Comparison of ENCODE assay signal across 8 mouse cellular contexts in the genomic region with DNA sequence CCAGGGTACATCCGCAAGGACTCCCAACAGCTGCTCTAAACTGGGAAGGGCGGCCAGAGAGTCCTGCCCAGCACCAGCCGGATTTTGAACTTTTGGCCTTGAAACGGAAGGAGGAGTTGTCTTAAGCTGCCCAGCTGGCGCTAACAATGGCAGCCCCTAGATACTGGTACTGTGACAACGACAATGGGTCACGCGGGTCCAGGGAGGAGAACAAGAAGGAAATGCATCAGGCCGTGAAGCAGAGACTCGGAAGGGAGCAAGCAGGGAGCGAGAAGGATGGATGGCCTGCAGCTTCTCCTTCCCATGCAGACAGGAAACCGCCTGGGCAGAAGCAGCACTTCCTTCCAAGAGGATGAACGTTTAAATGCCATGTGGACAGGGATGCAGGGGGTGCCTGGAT. TPM values are rescaled to one million over a fixed set of nuclear protein-coding genes. Genes with fewer than 3 reads are reported as not detected.
DNase-seq lines count a peak whose midpoint lies in the region; ATAC-seq and TF ChIP-seq lines count a peak whose summit lies in the region.
"Had no signal": no experiment of that assay in that cellular context is flagged by ENCODE, and none has a peak within 500 bp of the region (broad histone marks: within the 10 kb centered on the region; RNA-seq: fewer than 3 reads in every experiment).

No protein-coding gene starts in this region.

- peak overlapping the region; percentile 14; the same call in 1 of the 2 replicates for H3K27ac ChIP-seq in intestine, embryonic 14.5 days (ENCODE audit: low read depth)
- H3K27ac ChIP-seq in intestine, postnatal 0 days (ENCODE audit: low read depth, low read length) = no peak overlapping the region
- peak overlapping the region; percentile 27 for H3K27ac ChIP-seq in embryonic facial prominence, embryonic 10.5 days (replicated peaks)
- peak overlapping the region; percentile 29; the same call in 1 of the 2 replicates for H3K27ac ChIP-seq in limb, embryonic 12.5 days

- H3K4me3 ChIP-seq in intestine, embryonic 14.5 days (ENCODE audit: low read depth, low read length) = no peak overlapping the region
- no peak overlapping the region for H3K4me3 ChIP-seq in intestine, postnatal 0 days (ENCODE audit: low read depth, low read length)
- peak overlapping the region; percentile 46 for H3K4me3 ChIP-seq in E14TG2a.4 (replicated peaks; ENCODE audit: low read length)
- no peak overlapping the region for H3K4me3 ChIP-seq in embryonic facial prominence, embryonic 10.5 days
- H3K4me3 ChIP-seq in limb, embryonic 12.5 days (replicated peaks) = no peak overlapping the region

- DNase-seq in intestine, embryonic 14.5 days (ENCODE audit: low spot score) = no peak
- DNase-seq in embryonic facial prominence, embryonic 10.5 days (ENCODE audit: low spot score) = no peak
- no peak for DNase-seq in thymus, adult 18-20 months
- DNase-seq in spleen, adult 12 weeks (ENCODE audit: low spot score) = no peak

- no peak for ATAC-seq in intestine, embryonic 14.5 days (replicated peaks; ENCODE audit: low FRiP score, low TSS enrichment, low read depth)
- ATAC-seq in intestine, postnatal 0 days = no peak
- no peak for ATAC-seq in limb, embryonic 12.5 days (ENCODE audit: insufficient number of reproducible peaks, insufficient read depth, low FRiP score, low TSS enrichment, low read depth)
- ATAC-seq: midbrain, embryonic 16.5 days had no signal

- peaks cover 18% of the 10 kb centered on the region for H3K4me1 ChIP-seq in intestine, embryonic 14.5 days (replicated peaks; ENCODE audit: control insufficient read depth, insufficient read depth, low read length)
- 0 out of 2 replicates have a peak, but pooled peaks cover 9% of the 10 kb centered on the region for H3K4me1 ChIP-seq in intestine, postnatal 0 days (replicated peaks; ENCODE audit: control insufficient read depth, insufficient read depth, low read length)
- peaks cover 80% of the 10 kb centered on the region for H3K4me1 ChIP-seq in E14TG2a.4 (replicated peaks; ENCODE audit: low read depth, low read length)
- H3K4me1 ChIP-seq in embryonic facial prominence, embryonic 10.5 days = peaks cover 64% of the 10 kb centered on the region
- peaks cover 45% of the 10 kb centered on the region for H3K4me1 ChIP-seq in limb, embryonic 12.5 days (replicated peaks)

- no peak for TF ChIP-seq CTCF in intestine, postnatal 0 days (IDR thresholded peaks at IDR 0.05; ENCODE audit: low read depth)
- TF ChIP-seq CTCF in E14TG2a.4 (conservative IDR thresholded peaks at IDR 0.05; ENCODE audit: low read length) = no peak

- WGBS in intestine, embryonic 14.5 days = 61% methylated on average over 13 of the region's 13 CpGs
- 64% methylated on average over 13 of the region's 13 CpGs for WGBS in intestine, postnatal 0 days
- 66% methylated on average over 13 of the region's 13 CpGs for WGBS in embryonic facial prominence, embryonic 10.5 days
- WGBS in limb, embryonic 12.5 days = 83% methylated on average over 13 of the region's 13 CpGs

- no peaks in the 10 kb centered on the region for H3K9me3 ChIP-seq in intestine, embryonic 14.5 days (ENCODE audit: control insufficient read depth, low read length)
- no peaks in the 10 kb centered on the region for H3K9me3 ChIP-seq in intestine, postnatal 0 days (ENCODE audit: control insufficient read depth)
- H3K9me3 ChIP-seq in E14TG2a.4 (ENCODE audit: low read length) = no peaks in the 10 kb centered on the region
- H3K9me3 ChIP-seq in embryonic facial prominence, embryonic 10.5 days = no peaks in the 10 kb centered on the region
- no peaks in the 10 kb centered on the region for H3K9me3 ChIP-seq in limb, embryonic 12.5 days

- H3K27me3 ChIP-seq in intestine, embryonic 14.5 days (replicated peaks; ENCODE audit: control insufficient read depth, insufficient read depth, low read length) = no peaks in the 10 kb centered on the region
- H3K27me3 ChIP-seq in intestine, postnatal 0 days (replicated peaks; ENCODE audit: control insufficient read depth, insufficient read depth, low read length) = no peaks in the 10 kb centered on the region
- peaks cover 7% of the 10 kb centered on the region for H3K27me3 ChIP-seq in E14TG2a.4 (ENCODE audit: insufficient read depth, low read length)
- H3K27me3 ChIP-seq in embryonic facial prominence, embryonic 10.5 days (replicated peaks; ENCODE audit: low read depth, poor library complexity, severe bottlenecking) = peaks cover 35% of the 10 kb centered on the region
- peaks cover 5% of the 10 kb centered on the region for H3K27me3 ChIP-seq in limb, embryonic 12.5 days

- no peaks in the 10 kb centered on the region for H3K36me3 ChIP-seq in intestine, embryonic 14.5 days (ENCODE audit: control insufficient read depth, insufficient read depth, low read length)
- no peaks in the 10 kb centered on the region for H3K36me3 ChIP-seq in intestine, postnatal 0 days (ENCODE audit: control insufficient read depth, insufficient read depth)
- H3K36me3 ChIP-seq in E14TG2a.4 (ENCODE audit: insufficient read depth, low read length) = no peaks in the 10 kb centered on the region
- H3K36me3 ChIP-seq in embryonic facial prominence, embryonic 10.5 days (replicated peaks) = no peaks in the 10 kb centered on the region
- H3K36me3 ChIP-seq in limb, embryonic 12.5 days = no peaks in the 10 kb centered on the region

- no peak overlapping the region for H3K4me2 ChIP-seq in intestine, embryonic 14.5 days (ENCODE audit: low read length)
- H3K4me2 ChIP-seq in intestine, postnatal 0 days (replicated peaks; ENCODE audit: low read depth) = no peak overlapping the region
- no peak overlapping the region for H3K4me2 ChIP-seq in limb, embryonic 12.5 days

- no peak overlapping the region for H3K9ac ChIP-seq in intestine, embryonic 14.5 days (ENCODE audit: low read length)
- H3K9ac ChIP-seq in intestine, postnatal 0 days (ENCODE audit: low read depth, low read length) = no peak overlapping the region
- no peak overlapping the region for H3K9ac ChIP-seq in limb, embryonic 12.5 days (replicated peaks)

RNA-seq across cellular contexts. Expression of a gene that starts 14.2 kb away (rescaled TPM):
- polyA plus RNA-seq in intestine, embryonic 14.5 days (2014; fragmentation: Nextera tagmentation; extraction: Ambion mirVana) = 8.1 and 8.7 TPM in 2 replicates
- polyA plus RNA-seq in intestine, postnatal 0 days (2015; fragmentation: Nextera tagmentation; extraction: Ambion mirVana) = 15.7 and 15.9 TPM in 2 replicates
- polyA plus RNA-seq in embryonic facial prominence, embryonic 10.5 days (2016; fragmentation: Nextera tagmentation; extraction: Ambion mirVana) = 13.6 and 16.7 TPM in 2 replicates
- polyA plus RNA-seq in limb, embryonic 12.5 days (2016; fragmentation: Nextera tagmentation; extraction: Ambion mirVana) = 14.9 and 16.4 TPM in 2 replicates

RNA-seq across cellular contexts. Expression of a gene that starts 30.5 kb away (rescaled TPM):
- polyA plus RNA-seq in intestine, embryonic 14.5 days (2014; fragmentation: Nextera tagmentation; extraction: Ambion mirVana) = 31.6 and 33.8 TPM in 2 replicates
- 23.1 and 24.0 TPM in 2 replicates for polyA plus RNA-seq in intestine, postnatal 0 days (2015; fragmentation: Nextera tagmentation; extraction: Ambion mirVana)
- 43.5 and 44.6 TPM in 2 replicates for polyA plus RNA-seq in embryonic facial prominence, embryonic 10.5 days (2016; fragmentation: Nextera tagmentation; extraction: Ambion mirVana)
- 40.7 and 43.1 TPM in 2 replicates for polyA plus RNA-seq in limb, embryonic 12.5 days (2016; fragmentation: Nextera tagmentation; extraction: Ambion mirVana)
